Mouse (Mus musculus) heart, embryonic 15.5 days (tissue): ENCODE results near the gene Duxbl2. TPM values are rescaled to one million over a fixed set of nuclear protein-coding genes. Genes with fewer than 3 reads are reported as not detected.
"Not testable (repeated sequence)": the region's sequence is repeated elsewhere in the genome, so short reads cannot be mapped to it uniquely, and the experiment has no call there.

Experiments
- ATAC-seq: fragments of 200-750 bp; cut with Nextera tagmentation; replicated peaks from 2 replicates; pipeline ENCODE4 v1.8.0; 2017; ENCODE audit warnings: low read depth, moderate TSS enrichment; ENCODE audit not compliant: insufficient number of reproducible peaks, insufficient read depth, low FRiP score
- H3K27ac ChIP-seq: fragments of 300-500 bp; sonication (generic); 2 replicates; pipeline ENCODE4 v1.5.1; 2015; ENCODE audit warnings: mild to moderate bottlenecking, inconsistent platforms
- H3K27me3 ChIP-seq: fragments of 300-500 bp; sonication (generic); 2 replicates; pipeline ENCODE4 v1.6.1; 2015; ENCODE audit warnings: inconsistent platforms
- H3K36me3 ChIP-seq: fragments of 300-500 bp; sonication (generic); 2 replicates; pipeline ENCODE4 v1.6.1; 2015; ENCODE audit warnings: mild to moderate bottlenecking, inconsistent platforms
- H3K4me1 ChIP-seq: fragments of 300-500 bp; sonication (generic); replicated peaks from 2 replicates; pipeline ENCODE4 v1.6.1; 2015; ENCODE audit warnings: inconsistent platforms
- H3K4me2 ChIP-seq: fragments of 300-500 bp; sonication (generic); 2 replicates; pipeline ENCODE4 v1.6.1; 2015; ENCODE audit warnings: inconsistent platforms, mild to moderate bottlenecking, moderate library complexity
- H3K4me3 ChIP-seq: fragments of 300-500 bp; sonication (generic); 2 replicates; pipeline ENCODE4 v1.5.1; 2015; ENCODE audit warnings: mild to moderate bottlenecking, inconsistent platforms
- H3K9ac ChIP-seq: fragments of 300-500 bp; sonication (generic); 2 replicates; pipeline ENCODE4 v1.6.1; 2015; ENCODE audit warnings: mild to moderate bottlenecking, inconsistent platforms
- H3K9me3 ChIP-seq: fragments of 300-500 bp; sonication (generic); replicated peaks from 2 replicates; pipeline ENCODE4 v1.6.1; 2016; ENCODE audit warnings: inconsistent platforms
- WGBS: fragments of 180-500 bp; shearing (Covaris S2); methylation state at CpG from one replicate; pipeline ENCODE4 v1.1.7; 2015; ENCODE audit warnings: mixed read lengths; 5-methylcytosine and 5-hydroxymethylcytosine counted together
- polyA plus RNA-seq: library from polyadenylated mRNA; unstranded; fragments of >200 nt; fragmentation: Nextera tagmentation; extraction: Ambion mirVana; gene quantifications from 2 replicates; pipeline ENCODE4 v1.2.1, GENCODE M21; 2015

Gene Duxbl2
- polyA plus RNA-seq = 0.94 and 1.4 TPM in 2 replicates

GRCm38 (mm10) chr14:26118150-26118549 lies at the start of gene Duxbl2:
Duxbl2 (plus strand) TSS chr14:26118349.
- not testable (repeated sequence) for H3K4me2 ChIP-seq, H3K9me3 ChIP-seq, H3K9ac ChIP-seq, H3K27me3 ChIP-seq, ATAC-seq, H3K36me3 ChIP-seq, H3K4me1 ChIP-seq, H3K27ac ChIP-seq, H3K4me3 ChIP-seq
- WGBS = no CpG with 5 or more reads among the region's 7 CpGs

GRCm38 (mm10) chr14:26076620-26077390 lies 41.3 kb upstream of the Duxbl2 start:
- not testable (repeated sequence) for H3K4me2 ChIP-seq, H3K9me3 ChIP-seq, H3K27me3 ChIP-seq, H3K36me3 ChIP-seq, H3K27ac ChIP-seq, H3K9ac ChIP-seq, H3K4me1 ChIP-seq, H3K4me3 ChIP-seq, ATAC-seq
- WGBS = no CpG with 5 or more reads among the region's 5 CpGs

GRCm38 (mm10) chr14:26081216-26081615 lies 36.9 kb upstream of the Duxbl2 start, which contains the start of gene Cphx2:
Cphx2 (plus strand) TSS chr14:26081516.
- no CpG with 5 or more reads among the region's 6 CpGs for WGBS
- H3K4me1 ChIP-seq, H3K4me3 ChIP-seq, H3K9me3 ChIP-seq, H3K27me3 ChIP-seq, H3K4me2 ChIP-seq, H3K36me3 ChIP-seq, H3K9ac ChIP-seq, H3K27ac ChIP-seq, ATAC-seq: not testable (repeated sequence)

- not testable (repeated sequence) for ATAC-seq, H3K4me1 ChIP-seq, H3K27ac ChIP-seq, H3K36me3 ChIP-seq, H3K4me3 ChIP-seq, H3K9ac ChIP-seq, H3K9me3 ChIP-seq, H3K4me2 ChIP-seq, H3K27me3 ChIP-seq
- WGBS = no CpG with 5 or more reads among the region's 1 CpGs
Measured at GRCm38 (mm10) chr14:26081997-26082396, 36.2 kb upstream of the Duxbl2 start, which contains the start of gene Cphx3. Cphx3 (plus strand) TSS chr14:26082297.

- H3K27ac ChIP-seq, H3K9me3 ChIP-seq, ATAC-seq, H3K9ac ChIP-seq, H3K4me1 ChIP-seq, H3K27me3 ChIP-seq, H3K36me3 ChIP-seq, H3K4me3 ChIP-seq, H3K4me2 ChIP-seq: not testable (repeated sequence)
- WGBS = no CpG with 5 or more reads among the region's 3 CpGs
Measured at GRCm38 (mm10) chr14:26097622-26098021, 20.5 kb upstream of the Duxbl2 start.

GRCm38 (mm10) chr14:26118550-26119000 lies 426 bp downstream of the Duxbl2 start:
- H3K9ac ChIP-seq, H3K27ac ChIP-seq: not testable (repeated sequence)
- WGBS = no CpG with 5 or more reads among the region's 18 CpGs

GRCm38 (mm10) chr14:26119095-26119494 lies 946 bp downstream of the Duxbl2 start:
- not testable (repeated sequence) for H3K4me2 ChIP-seq, H3K4me1 ChIP-seq, H3K9me3 ChIP-seq, H3K36me3 ChIP-seq, H3K27me3 ChIP-seq, H3K27ac ChIP-seq, H3K9ac ChIP-seq, ATAC-seq, H3K4me3 ChIP-seq
- WGBS = no CpG with 5 or more reads among the region's 7 CpGs

More at GRCm38 (mm10) chr14:26118550-26119000, 426 bp downstream of the Duxbl2 start:
- not testable (repeated sequence) for H3K4me1 ChIP-seq, H3K9me3 ChIP-seq, H3K4me3 ChIP-seq, H3K36me3 ChIP-seq, H3K4me2 ChIP-seq, H3K27me3 ChIP-seq
- peak; percentile 53 for ATAC-seq

GRCm38 (mm10) chr14:26147095-26147494 lies 28.9 kb downstream of the Duxbl2 start:
- not testable (repeated sequence) for ATAC-seq, H3K4me2 ChIP-seq, H3K36me3 ChIP-seq, H3K27ac ChIP-seq, H3K4me3 ChIP-seq, H3K27me3 ChIP-seq, H3K4me1 ChIP-seq, H3K9ac ChIP-seq, H3K9me3 ChIP-seq
- no CpG with 5 or more reads among the region's 2 CpGs for WGBS

GRCm38 (mm10) chr14:26156032-26156431 lies 37.9 kb downstream of the Duxbl2 start:
- H3K4me1 ChIP-seq, H3K4me2 ChIP-seq, H3K36me3 ChIP-seq, H3K9me3 ChIP-seq, ATAC-seq, H3K4me3 ChIP-seq, H3K27ac ChIP-seq, H3K9ac ChIP-seq, H3K27me3 ChIP-seq: not testable (repeated sequence)
- WGBS = no CpG with 5 or more reads among the region's 7 CpGs

GRCm38 (mm10) chr14:26161156-26161555 lies 43.0 kb downstream of the Duxbl2 start:
- not testable (repeated sequence) for H3K4me3 ChIP-seq, H3K27me3 ChIP-seq, H3K27ac ChIP-seq, H3K9me3 ChIP-seq, H3K4me1 ChIP-seq, ATAC-seq, H3K9ac ChIP-seq, H3K36me3 ChIP-seq, H3K4me2 ChIP-seq
- WGBS = no CpG with 5 or more reads among the region's 9 CpGs

- H3K9me3 ChIP-seq, H3K36me3 ChIP-seq, H3K9ac ChIP-seq, H3K4me3 ChIP-seq, H3K4me1 ChIP-seq, H3K27ac ChIP-seq, H3K4me2 ChIP-seq, H3K27me3 ChIP-seq: not testable (repeated sequence)
- ATAC-seq = 0 out of 2 replicates have a peak, but pooled peaks have one; percentile 22
- WGBS = no CpG with 5 or more reads among the region's 5 CpGs
Measured at GRCm38 (mm10) chr14:26162423-26162822, 44.3 kb downstream of the Duxbl2 start.

GRCm38 (mm10) chr14:26165266-26165665 lies 47.1 kb downstream of the Duxbl2 start:
- not testable (repeated sequence) for H3K4me1 ChIP-seq, H3K9ac ChIP-seq, H3K4me2 ChIP-seq, H3K9me3 ChIP-seq, H3K27ac ChIP-seq, H3K36me3 ChIP-seq, H3K4me3 ChIP-seq, ATAC-seq, H3K27me3 ChIP-seq
- WGBS = no CpG with 5 or more reads among the region's 12 CpGs
